ENCODE assay signal across 12 mouse cellular contexts in genomic region chr13:56955358-56955757, GRCm38 (mm10). TPM values are rescaled to one million over a fixed set of nuclear protein-coding genes. Genes with fewer than 3 reads are reported as not detected.
DNase-seq lines count a peak whose midpoint lies in the region.
"Had no signal": no experiment of that assay in that cellular context is flagged by ENCODE, and none has a peak within 500 bp of the region (broad histone marks: within the 10 kb centered on the region; RNA-seq: fewer than 3 reads in every experiment).

No protein-coding gene starts in this region.

- peak; percentile 10 for DNase-seq in adrenal gland, postnatal 14 days
- no peak for DNase-seq in adrenal gland, postnatal 4 days (ENCODE audit: low spot score in 2 of 2)
- peak; percentile 5 to 12 for DNase-seq in kidney, postnatal 4 days
- DNase-seq in kidney, adult 18-20 months, result no peak
- DNase-seq in right cerebral cortex, postnatal 14 days, result peak; percentile 15
- no peak for DNase-seq in right cerebral cortex, adult 18-20 months
- no peak for DNase-seq in urinary bladder, adult 18-20 months (ENCODE audit: low spot score in 2 of 2)
- DNase-seq in thymus, postnatal 14 days, result no peak
- DNase-seq: heart, postnatal 14 days; kidney, adult 11 months; lung, postnatal 14 days had no signal

RNA-seq across cellular contexts. Expression of gene Trpc7, which starts 59.6 kb away (rescaled TPM):
- 0.23 and 0.33 TPM in 2 replicates for total RNA-seq in adrenal gland, postnatal 14 days (2021)
- total RNA-seq in adrenal gland, postnatal 4 days (2021), result under 1 TPM; 0.36 to 0.51 TPM
- total RNA-seq: heart, postnatal 14 days; MEL had no signal

Comparison
In these comparisons a context has a peak if more than half of its experiments do, and no peak if none do; other contexts are left out.
1. DNase-seq: peak in adrenal gland, postnatal 14 days (single experiment), kidney, postnatal 4 days (2 of 2) and right cerebral cortex, postnatal 14 days (single experiment); none in adrenal gland, postnatal 4 days (0 of 2), kidney, adult 18-20 months (single experiment), right cerebral cortex, adult 18-20 months (single experiment), urinary bladder, adult 18-20 months (0 of 2) and thymus, postnatal 14 days (single experiment).